Mouse (Mus musculus) limb, embryonic 10.5 days (tissue): ENCODE measurements around the gene Hoga1. TPM values are rescaled to one million over a fixed set of nuclear protein-coding genes. Genes with fewer than 3 reads are reported as not detected.

Experiments
- DNase-seq: peaks from one replicate; pipeline ENCODE4 v3.0.0-alpha.2; 2017; ENCODE audit warnings: low spot score
- H3K27ac ChIP-seq: fragments of 300-500 bp; sonication (generic); 2 replicates; pipeline ENCODE4 v1.5.1; 2016; ENCODE audit warnings: mild to moderate bottlenecking
- H3K27me3 ChIP-seq: fragments of 300-500 bp; sonication (generic); 2 replicates; pipeline ENCODE4 v1.6.1; 2016; ENCODE audit warnings: low read depth, mild to moderate bottlenecking; ENCODE audit not compliant: poor library complexity, severe bottlenecking
- H3K36me3 ChIP-seq: fragments of 300-500 bp; sonication (generic); 2 replicates; pipeline ENCODE4 v1.6.1; 2016; ENCODE audit warnings: mild to moderate bottlenecking, moderate library complexity
- H3K4me1 ChIP-seq: fragments of 300-500 bp; sonication (generic); 2 replicates; pipeline ENCODE4 v1.6.1; 2016
- H3K4me3 ChIP-seq: fragments of 300-500 bp; sonication (generic); 2 replicates; pipeline ENCODE4 v1.5.1; 2016; ENCODE audit warnings: mild to moderate bottlenecking, moderate library complexity
- H3K9me3 ChIP-seq: fragments of 300-500 bp; sonication (generic); replicated peaks from 2 replicates; pipeline ENCODE4 v1.6.1; 2016; ENCODE audit warnings: mild to moderate bottlenecking
- WGBS: fragments of 180-500 bp; shearing (Covaris S2); methylation state at CpG from one replicate; pipeline ENCODE4 v1.1.7; 2016; 5-methylcytosine and 5-hydroxymethylcytosine counted together
- polyA plus RNA-seq: library from polyadenylated mRNA; unstranded; fragments of >200 nt; fragmentation: Nextera tagmentation; extraction: Ambion mirVana; gene quantifications from 2 replicates; pipeline ENCODE4 v1.2.1, GENCODE M21; 2016

The Hoga1 gene
- polyA plus RNA-seq, 1 experiment from 2014 or later = 1.3 TPM

- Histone ChIP-seq H3K4me3 (no peak overlapping the region), H3K27ac (no peak overlapping the region), H3K9me3 (no peaks in the 10 kb centered on the region), H3K4me1 (peaks cover 42% of the 10 kb centered on the region), H3K27me3 (no peaks in the 10 kb centered on the region), H3K36me3 (peaks cover 6% of the 10 kb centered on the region; the same call in 1 of the 2 replicates)
- no peak for DNase-seq
- WGBS = 88% methylated on average over 7 of the region's 7 CpGs
These were observed 34.3 kb upstream of the Hoga1 start for GRCm38 (mm10) chr19:42011123-42011522.

DNA sequence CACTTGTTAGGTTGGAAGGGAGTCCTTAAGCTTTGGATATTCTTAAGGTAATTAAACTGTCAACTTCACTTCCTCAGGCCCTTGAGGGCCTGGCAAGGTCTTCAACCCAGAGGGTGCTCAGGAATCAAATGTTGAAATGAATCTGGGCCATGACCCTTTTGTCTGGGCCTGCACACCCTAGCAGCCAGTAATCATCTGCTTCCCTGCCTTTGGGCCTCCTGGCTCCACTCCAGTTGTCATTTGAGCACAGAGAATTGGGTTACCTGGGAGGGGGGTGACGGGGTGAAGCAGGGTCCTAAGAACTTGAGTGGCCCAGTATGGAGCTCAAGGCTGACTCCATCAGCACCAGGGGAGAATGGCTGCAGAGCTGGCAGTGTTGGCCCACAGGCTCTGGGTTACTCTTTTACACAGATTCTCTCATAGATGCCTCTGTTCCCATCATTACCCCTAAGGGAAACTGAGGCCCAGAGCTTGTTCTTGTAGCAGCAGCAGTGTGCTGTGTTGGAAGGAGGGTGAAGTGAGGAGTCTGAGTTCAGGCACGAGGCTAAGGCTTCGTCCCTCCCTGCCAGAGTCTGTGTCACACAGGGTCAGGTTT, 31.1 kb upstream of the Hoga1 start:
- H3K27me3 ChIP-seq = no peaks in the 10 kb centered on the region

DNA sequence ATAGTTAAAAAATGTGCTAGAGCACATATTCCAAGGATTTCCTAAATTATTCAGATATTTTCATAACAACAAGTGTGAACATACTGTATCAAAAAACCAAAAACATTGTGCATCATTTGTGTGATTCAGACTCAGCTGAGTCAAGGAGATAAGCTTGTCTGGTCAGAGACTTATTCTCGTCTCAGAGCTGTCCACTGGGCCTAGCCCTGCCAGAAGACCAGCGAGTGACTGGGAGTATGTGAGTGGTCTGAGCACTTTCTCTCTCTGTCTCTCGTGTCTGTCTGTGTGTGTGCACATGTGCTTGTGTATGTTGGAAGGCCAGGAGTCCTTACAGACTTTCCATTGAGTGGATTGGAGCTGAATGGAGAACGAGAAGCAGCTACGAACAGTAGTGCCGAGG, 30.4 kb upstream of the Hoga1 start:
- no peaks in the 10 kb centered on the region for H3K9me3 ChIP-seq
- DNase-seq = no peak
- H3K27ac ChIP-seq = no peak overlapping the region
- H3K4me3 ChIP-seq = no peak overlapping the region
- H3K27me3 ChIP-seq = no peaks in the 10 kb centered on the region
- WGBS = 93% methylated on average over 6 of the region's 6 CpGs
- H3K4me1 ChIP-seq = peaks cover 43% of the 10 kb centered on the region
- H3K36me3 ChIP-seq = peaks cover 6% of the 10 kb centered on the region; the same call in 1 of the 2 replicates

More for the DNA sequence above, 31.1 kb upstream of the Hoga1 start:
- Histone ChIP-seq H3K4me1 (peaks cover 44% of the 10 kb centered on the region), H3K4me3 (no peak overlapping the region), H3K9me3 (no peaks in the 10 kb centered on the region), H3K36me3 (peaks cover 6% of the 10 kb centered on the region; the same call in 1 of the 2 replicates), H3K27ac (no peak overlapping the region)
- DNase-seq = no peak
- 78% methylated on average over 3 of the region's 3 CpGs for WGBS

DNA sequence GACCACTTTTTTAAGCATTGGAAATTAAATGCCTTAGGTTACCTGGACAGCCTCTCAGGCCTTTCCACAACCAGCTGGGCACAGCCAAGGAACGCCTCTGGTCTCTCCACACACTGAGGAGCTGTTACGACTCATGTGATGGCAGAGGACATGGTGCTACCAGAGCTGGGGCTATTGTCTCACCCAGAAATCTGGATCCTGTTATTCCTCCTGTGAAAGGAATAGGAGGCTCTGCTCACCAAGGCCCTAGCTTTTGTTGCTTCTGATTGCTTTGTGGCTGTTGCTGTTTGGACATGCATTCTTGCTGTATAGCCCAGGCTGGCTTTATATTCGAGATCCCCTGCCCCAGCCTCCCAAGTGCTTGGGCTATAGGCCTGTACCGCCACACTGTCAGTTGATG, 29.2 kb upstream of the Hoga1 start:
- WGBS = 83% methylated on average over 4 of the region's 4 CpGs
- peaks cover 38% of the 10 kb centered on the region for H3K4me1 ChIP-seq

DNA sequence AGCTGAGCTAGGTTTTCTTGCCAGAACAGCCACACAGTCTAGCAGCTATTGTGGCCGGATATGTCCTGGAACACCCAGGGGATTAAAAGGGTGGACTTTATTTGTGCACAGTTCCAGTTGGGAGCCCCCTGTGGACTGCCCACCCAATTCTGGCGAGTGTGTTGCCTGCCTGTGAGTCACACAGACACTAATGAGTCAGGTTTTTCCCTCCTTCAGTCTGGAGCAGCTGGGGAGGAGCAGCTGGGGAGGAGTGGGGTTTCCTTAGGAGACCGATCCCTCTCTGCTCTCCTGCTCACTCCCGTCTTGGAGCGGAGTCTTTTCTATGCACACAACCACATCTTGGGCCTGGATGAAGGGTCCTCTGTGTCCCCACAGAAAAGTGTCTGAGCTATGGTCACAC, 28.6 kb upstream of the Hoga1 start:
- Histone ChIP-seq H3K9me3 (no peaks in the 10 kb centered on the region), H3K27me3 (no peaks in the 10 kb centered on the region), H3K36me3 (peaks cover 6% of the 10 kb centered on the region; the same call in 1 of the 2 replicates), H3K4me3 (no peak overlapping the region), H3K4me1 (peaks cover 42% of the 10 kb centered on the region), H3K27ac (peak overlapping the region; percentile 77)
- no peak for DNase-seq
- 81% methylated on average over 5 of the region's 5 CpGs for WGBS

More for the DNA sequence above, 29.2 kb upstream of the Hoga1 start:
- no peak overlapping the region for H3K4me3 ChIP-seq
- H3K36me3 ChIP-seq = peaks cover 6% of the 10 kb centered on the region; the same call in 1 of the 2 replicates
- no peaks in the 10 kb centered on the region for H3K27me3 ChIP-seq
- no peak for DNase-seq
- H3K27ac ChIP-seq = peak overlapping the region; percentile 77
- no peaks in the 10 kb centered on the region for H3K9me3 ChIP-seq

GRCm38 (mm10) chr19:42017399-42018247, 27.8 kb upstream of the Hoga1 start:
- 79% methylated on average over 8 of the region's 8 CpGs for WGBS
- H3K4me1 ChIP-seq = peaks cover 48% of the 10 kb centered on the region

GRCm38 (mm10) chr19:42019011-42019522, 26.3 kb upstream of the Hoga1 start:
- WGBS = 36% methylated on average over 4 of the region's 4 CpGs
- Histone ChIP-seq H3K27me3 (no peaks in the 10 kb centered on the region), H3K4me1 (peaks cover 48% of the 10 kb centered on the region), H3K27ac (peak overlapping the region; percentile 77), H3K4me3 (no peak overlapping the region), H3K9me3 (no peaks in the 10 kb centered on the region), H3K36me3 (no peaks in the 10 kb centered on the region)
- no peak for DNase-seq

More at GRCm38 (mm10) chr19:42017399-42018247, 27.8 kb upstream of the Hoga1 start:
- no peaks in the 10 kb centered on the region for H3K36me3 ChIP-seq
- no peak overlapping the region for H3K4me3 ChIP-seq
- H3K9me3 ChIP-seq = no peaks in the 10 kb centered on the region
- no peak for DNase-seq
- H3K27ac ChIP-seq = peak overlapping the region; percentile 77
- no peaks in the 10 kb centered on the region for H3K27me3 ChIP-seq

GRCm38 (mm10) chr19:42021681-42022541, 23.5 kb upstream of the Hoga1 start:
- peaks cover 33% of the 10 kb centered on the region for H3K4me1 ChIP-seq
- no peak overlapping the region for H3K27ac ChIP-seq

GRCm38 (mm10) chr19:42022542-42022848, 22.9 kb upstream of the Hoga1 start:
- peaks cover 28% of the 10 kb centered on the region for H3K4me1 ChIP-seq
- no peaks in the 10 kb centered on the region for H3K27me3 ChIP-seq
- no peak overlapping the region for H3K4me3 ChIP-seq
- H3K36me3 ChIP-seq = no peaks in the 10 kb centered on the region
- DNase-seq = no peak
- 81% methylated on average over 2 of the region's 2 CpGs for WGBS
- no peak overlapping the region for H3K27ac ChIP-seq
- no peaks in the 10 kb centered on the region for H3K9me3 ChIP-seq

More at GRCm38 (mm10) chr19:42021681-42022541, 23.5 kb upstream of the Hoga1 start:
- Histone ChIP-seq H3K9me3 (no peaks in the 10 kb centered on the region), H3K27me3 (no peaks in the 10 kb centered on the region), H3K4me3 (no peak overlapping the region), H3K36me3 (no peaks in the 10 kb centered on the region)
- DNase-seq = no peak
- WGBS = 85% methylated on average over 10 of the region's 10 CpGs

- peaks cover 13% of the 10 kb centered on the region; the same call in 1 of the 2 replicates for H3K4me1 ChIP-seq
- H3K27ac ChIP-seq = no peak overlapping the region
- H3K9me3 ChIP-seq = no peaks in the 10 kb centered on the region
- no peak overlapping the region for H3K4me3 ChIP-seq
- no peaks in the 10 kb centered on the region for H3K36me3 ChIP-seq
- H3K27me3 ChIP-seq = no peaks in the 10 kb centered on the region
- WGBS = 12% methylated on average over 5 of the region's 5 CpGs
- DNase-seq = peak; percentile 87
These were observed 19.3 kb upstream of the Hoga1 start for GRCm38 (mm10) chr19:42026158-42026557.

DNA sequence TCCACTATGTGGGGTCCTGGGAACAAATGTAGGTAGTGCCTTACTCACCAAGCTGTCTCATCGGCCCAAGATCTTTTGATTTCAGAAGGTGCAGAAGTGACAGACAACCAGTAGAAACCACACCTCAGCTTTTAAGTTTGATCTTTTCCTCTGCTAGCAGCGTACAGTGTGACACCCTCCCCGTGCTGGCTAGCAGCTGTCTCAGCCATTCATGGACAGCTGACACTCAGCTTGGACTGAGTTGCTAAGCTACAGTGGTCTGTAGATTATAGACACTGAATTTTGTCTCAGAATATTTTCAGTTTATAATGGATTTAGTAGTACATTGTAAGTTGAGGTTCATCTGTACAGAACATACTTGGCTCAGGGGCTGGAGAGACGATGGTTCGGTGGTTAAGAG, 14.3 kb upstream of the Hoga1 start:
- Histone ChIP-seq H3K4me1 (peaks cover 30% of the 10 kb centered on the region), H3K27me3 (no peaks in the 10 kb centered on the region), H3K9me3 (no peaks in the 10 kb centered on the region), H3K4me3 (no peak overlapping the region), H3K27ac (no peak overlapping the region), H3K36me3 (peaks cover 9% of the 10 kb centered on the region)
- no peak for DNase-seq
- WGBS = 79% methylated on average over 5 of the region's 5 CpGs

DNA sequence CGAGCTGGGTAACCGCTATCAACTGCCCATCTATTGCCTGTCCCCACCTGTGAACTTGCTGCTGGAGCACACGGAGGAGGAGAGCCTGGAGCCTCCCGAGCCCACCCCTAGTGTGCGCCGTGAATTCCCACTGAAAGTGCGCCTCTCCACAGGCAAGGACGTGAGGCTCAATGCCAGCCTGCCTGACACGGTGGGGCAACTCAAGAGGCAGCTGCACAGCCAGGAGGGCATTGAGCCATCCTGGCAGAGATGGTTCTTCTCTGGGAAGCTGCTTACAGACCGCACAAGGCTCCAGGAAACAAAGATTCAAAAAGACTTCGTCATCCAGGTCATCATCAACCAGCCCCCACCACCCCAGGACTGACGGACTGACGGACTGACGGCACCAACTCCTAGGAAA, 11.8 kb upstream of the Hoga1 start:
- H3K4me3 ChIP-seq = no peak overlapping the region
- 0 out of 2 replicates have a peak, but pooled peaks cover 3% of the 10 kb centered on the region for H3K27me3 ChIP-seq
- no peak for DNase-seq
- peaks cover 9% of the 10 kb centered on the region for H3K36me3 ChIP-seq
- 86% methylated on average over 14 of the region's 14 CpGs for WGBS
- peaks cover 30% of the 10 kb centered on the region for H3K4me1 ChIP-seq
- H3K9me3 ChIP-seq = no peaks in the 10 kb centered on the region
- no peak overlapping the region for H3K27ac ChIP-seq
